In genomic region chr3:88437454-88437853, GRCm38 (mm10) we compare ENCODE assay signal across 10 mouse cellular contexts. TPM values are rescaled to one million over a fixed set of nuclear protein-coding genes. Genes with fewer than 3 reads are reported as not detected.
DNase-seq lines count a peak whose midpoint lies in the region; ATAC-seq lines count a peak whose summit lies in the region.
"Had no signal": no experiment of that assay in that cellular context is flagged by ENCODE, and none has a peak within 500 bp of the region (broad histone marks: within the 10 kb centered on the region; RNA-seq: fewer than 3 reads in every experiment).

No protein-coding gene starts in this region.

- H3K9me3 ChIP-seq in heart, embryonic 16.5 days (replicated peaks; ENCODE audit: control insufficient read depth, low read length): peaks cover 5% of the 10 kb centered on the region
- H3K9me3 ChIP-seq in embryonic facial prominence, embryonic 13.5 days: no peaks in the 10 kb centered on the region
- H3K9me3 ChIP-seq in hindbrain, embryonic 16.5 days (ENCODE audit: control insufficient read depth, low read length): no peaks in the 10 kb centered on the region
- no peaks in the 10 kb centered on the region for H3K9me3 ChIP-seq in limb, embryonic 13.5 days

- peaks cover 11% of the 10 kb centered on the region for H3K4me1 ChIP-seq in heart, embryonic 16.5 days (ENCODE audit: control insufficient read depth, insufficient read depth, low read length)
- peaks cover 29% of the 10 kb centered on the region for H3K4me1 ChIP-seq in embryonic facial prominence, embryonic 13.5 days
- peaks cover 3% of the 10 kb centered on the region for H3K4me1 ChIP-seq in hindbrain, embryonic 16.5 days (ENCODE audit: control insufficient read depth, insufficient read depth, low read depth, low read length)
- peaks cover 34% of the 10 kb centered on the region for H3K4me1 ChIP-seq in limb, embryonic 13.5 days

- H3K27me3 ChIP-seq in heart, embryonic 16.5 days (ENCODE audit: control insufficient read depth, insufficient read depth, low read length): no peaks in the 10 kb centered on the region
- no peaks in the 10 kb centered on the region for H3K27me3 ChIP-seq in embryonic facial prominence, embryonic 13.5 days
- no peaks in the 10 kb centered on the region for H3K27me3 ChIP-seq in hindbrain, embryonic 16.5 days (replicated peaks; ENCODE audit: control insufficient read depth, insufficient read depth, low read length)
- H3K27me3 ChIP-seq in limb, embryonic 13.5 days: no peaks in the 10 kb centered on the region

- H3K4me3 ChIP-seq in heart, embryonic 16.5 days (ENCODE audit: low read length): peak overlapping the region; percentile 51
- H3K4me3 ChIP-seq in embryonic facial prominence, embryonic 13.5 days: no peak overlapping the region
- H3K4me3 ChIP-seq in hindbrain, embryonic 16.5 days (ENCODE audit: low read length): no peak overlapping the region
- H3K4me3 ChIP-seq in limb, embryonic 13.5 days: peak overlapping the region; percentile 35

- DNase-seq in heart, postnatal 14 days: no peak
- DNase-seq in urinary bladder, adult 18-20 months (ENCODE audit: low spot score in 2 of 2): no peak
- DNase-seq in frontal cortex, postnatal 10 days (ENCODE audit: low spot score in 2 of 2): no peak
- DNase-seq in right cerebral cortex, postnatal 10 days (ENCODE audit: low spot score in 2 of 2): no peak

- ATAC-seq in heart, embryonic 16.5 days (replicated peaks; ENCODE audit: extremely low read depth, insufficient read depth, low FRiP score): no peak
- no peak for ATAC-seq in embryonic facial prominence, embryonic 13.5 days (ENCODE audit: insufficient number of reproducible peaks, insufficient read depth, low FRiP score, low TSS enrichment, low read depth)
- no peak for ATAC-seq in hindbrain, embryonic 16.5 days
- no peak for ATAC-seq in limb, embryonic 13.5 days (ENCODE audit: low FRiP score, low read depth)

- no peaks in the 10 kb centered on the region for H3K36me3 ChIP-seq in heart, embryonic 16.5 days (ENCODE audit: control insufficient read depth, insufficient read depth)
- peaks cover 17% of the 10 kb centered on the region for H3K36me3 ChIP-seq in embryonic facial prominence, embryonic 13.5 days
- H3K36me3 ChIP-seq in hindbrain, embryonic 16.5 days (ENCODE audit: control insufficient read depth, insufficient read depth, low read length): peaks cover 9% of the 10 kb centered on the region
- 0 out of 2 replicates have a peak, but pooled peaks cover 3% of the 10 kb centered on the region for H3K36me3 ChIP-seq in limb, embryonic 13.5 days

- WGBS in heart, embryonic 16.5 days: 56% methylated on average over 10 of the region's 10 CpGs
- 73% methylated on average over 10 of the region's 10 CpGs for WGBS in embryonic facial prominence, embryonic 13.5 days
- WGBS in hindbrain, embryonic 16.5 days: 79% methylated on average over 10 of the region's 10 CpGs
- 75% methylated on average over 10 of the region's 10 CpGs for WGBS in limb, embryonic 13.5 days

- intact Hi-C loops in heart, postnatal 14 days (cut with DNase I): no loop called here

- no peak overlapping the region for H3K27ac ChIP-seq in heart, embryonic 16.5 days (ENCODE audit: low read length)
- H3K27ac ChIP-seq in embryonic facial prominence, embryonic 13.5 days: no peak overlapping the region
- no peak overlapping the region for H3K27ac ChIP-seq in hindbrain, embryonic 16.5 days (ENCODE audit: low read depth, low read length)
- no peak overlapping the region for H3K27ac ChIP-seq in limb, embryonic 13.5 days

- no peak overlapping the region for H3K9ac ChIP-seq in heart, embryonic 16.5 days (ENCODE audit: low read length)
- H3K9ac ChIP-seq in embryonic facial prominence, embryonic 13.5 days: no peak overlapping the region
- H3K9ac ChIP-seq in hindbrain, embryonic 16.5 days (ENCODE audit: low read depth, low read length): no peak overlapping the region
- 0 out of 2 replicates have a peak overlapping the region, but pooled peaks have one; percentile 19 for H3K9ac ChIP-seq in limb, embryonic 13.5 days

- H3K4me2 ChIP-seq in heart, embryonic 16.5 days (ENCODE audit: low read depth, low read length): peak overlapping the region; percentile 74
- peak overlapping the region; percentile 57 for H3K4me2 ChIP-seq in embryonic facial prominence, embryonic 13.5 days
- peak overlapping the region; percentile 51; the same call in 1 of the 2 replicates for H3K4me2 ChIP-seq in hindbrain, embryonic 16.5 days (ENCODE audit: low read length)
- H3K4me2 ChIP-seq in limb, embryonic 13.5 days (replicated peaks): peak overlapping the region; percentile 64

RNA-seq across cellular contexts. Expression of gene Slc25a44, which starts 12.5 kb away (rescaled TPM):
- polyA plus RNA-seq in heart, embryonic 16.5 days (2015; fragmentation: Nextera tagmentation; extraction: Ambion mirVana): 13.3 and 13.7 TPM in 2 replicates
- 10 to 100 TPM; 13.1 to 14.2 TPM for total RNA-seq in heart, postnatal 14 days (2021)
- 16.5 and 16.7 TPM in 2 replicates for polyA plus RNA-seq in embryonic facial prominence, embryonic 13.5 days (2015; fragmentation: Nextera tagmentation; extraction: Ambion mirVana)
- 40.3 and 42.3 TPM in 2 replicates for polyA plus RNA-seq in hindbrain, embryonic 16.5 days (2015; fragmentation: Nextera tagmentation; extraction: Ambion mirVana)
- 17.3 and 18.3 TPM in 2 replicates for polyA plus RNA-seq in limb, embryonic 13.5 days (2015; fragmentation: Nextera tagmentation; extraction: Ambion mirVana)

RNA-seq across cellular contexts. Expression of gene Sema4a, which starts 23.5 kb away (rescaled TPM):
- polyA plus RNA-seq in heart, embryonic 16.5 days (2015; fragmentation: Nextera tagmentation; extraction: Ambion mirVana): 3.0 and 3.7 TPM in 2 replicates
- total RNA-seq in heart, postnatal 14 days (2021): 1 to 10 TPM; 2.3 to 2.6 TPM
- 10.3 and 13.3 TPM in 2 replicates for polyA plus RNA-seq in embryonic facial prominence, embryonic 13.5 days (2015; fragmentation: Nextera tagmentation; extraction: Ambion mirVana)
- 32.3 and 32.8 TPM in 2 replicates for polyA plus RNA-seq in hindbrain, embryonic 16.5 days (2015; fragmentation: Nextera tagmentation; extraction: Ambion mirVana)
- 7.9 and 9.9 TPM in 2 replicates for polyA plus RNA-seq in limb, embryonic 13.5 days (2015; fragmentation: Nextera tagmentation; extraction: Ambion mirVana)

RNA-seq across cellular contexts. Expression of gene Pmf1, which starts 27.3 kb away (rescaled TPM):
- 98.2 and 98.4 TPM in 2 replicates for polyA plus RNA-seq in heart, embryonic 16.5 days (2015; fragmentation: Nextera tagmentation; extraction: Ambion mirVana)
- total RNA-seq in heart, postnatal 14 days (2021): 10 to 100 TPM; 23.9 to 25.0 TPM
- polyA plus RNA-seq in embryonic facial prominence, embryonic 13.5 days (2015; fragmentation: Nextera tagmentation; extraction: Ambion mirVana): 121 and 153 TPM in 2 replicates
- 30.6 and 34.4 TPM in 2 replicates for polyA plus RNA-seq in hindbrain, embryonic 16.5 days (2015; fragmentation: Nextera tagmentation; extraction: Ambion mirVana)
- polyA plus RNA-seq in limb, embryonic 13.5 days (2015; fragmentation: Nextera tagmentation; extraction: Ambion mirVana): 125 and 127 TPM in 2 replicates

RNA-seq across cellular contexts. Expression of gene Bglap, which starts 53.2 kb away (rescaled TPM):
- polyA plus RNA-seq in heart, embryonic 16.5 days (2015; fragmentation: Nextera tagmentation; extraction: Ambion mirVana): not detected in 2 replicates
- total RNA-seq in heart, postnatal 14 days (2021): not detected
- polyA plus RNA-seq in embryonic facial prominence, embryonic 13.5 days (2015; fragmentation: Nextera tagmentation; extraction: Ambion mirVana): 0.91 TPM in 1 of 2 replicates, not detected in the other
- polyA plus RNA-seq in hindbrain, embryonic 16.5 days (2015; fragmentation: Nextera tagmentation; extraction: Ambion mirVana): not detected in 2 replicates
- 0.63 TPM in 1 of 2 replicates, not detected in the other for polyA plus RNA-seq in limb, embryonic 13.5 days (2015; fragmentation: Nextera tagmentation; extraction: Ambion mirVana)

RNA-seq across cellular contexts. Expression of gene Bglap2, which starts 59.0 kb away (rescaled TPM):
- polyA plus RNA-seq in heart, embryonic 16.5 days (2015; fragmentation: Nextera tagmentation; extraction: Ambion mirVana): not detected in 2 replicates
- not detected for total RNA-seq in heart, postnatal 14 days (2021)
- polyA plus RNA-seq in embryonic facial prominence, embryonic 13.5 days (2015; fragmentation: Nextera tagmentation; extraction: Ambion mirVana): 0.58 TPM in 1 of 2 replicates, not detected in the other
- not detected in 2 replicates for polyA plus RNA-seq in hindbrain, embryonic 16.5 days (2015; fragmentation: Nextera tagmentation; extraction: Ambion mirVana)
- polyA plus RNA-seq in limb, embryonic 13.5 days (2015; fragmentation: Nextera tagmentation; extraction: Ambion mirVana): not detected in 2 replicates
- total RNA-seq: layer of hippocampus, postnatal 10 days; megakaryocyte-erythroid progenitor cell, adult 5-6 weeks had no signal

Comparison
In these comparisons a context has a peak if more than half of its experiments do, and no peak if none do; other contexts are left out.
1. H3K4me3 ChIP-seq: peak in heart, embryonic 16.5 days (single experiment) and limb, embryonic 13.5 days (single experiment); none in embryonic facial prominence, embryonic 13.5 days (single experiment) and hindbrain, embryonic 16.5 days (single experiment).
2. Peak in every context shown above with its lines, with median percentiles within 50 percentile points of each other: H3K4me2 ChIP-seq.